Mouse (Mus musculus): ENCODE data around the gene Acoxl. TPM values are rescaled to one million over a fixed set of nuclear protein-coding genes. Genes with fewer than 3 reads are reported as not detected.
"Not testable (repeated sequence)": the region's sequence is repeated elsewhere in the genome, so short reads cannot be mapped to it uniquely, and the experiment has no call there.

The Acoxl gene
- polyA plus RNA-seq, 1 experiment from 2014 or later = 0.95 TPM

GRCm38 (mm10) chr2:128092451-128092850, 253.8 kb downstream of the Acoxl start:
- Histone ChIP-seq H3K4me1 (ENCODE audit: insufficient read depth, low read length) (peaks cover 46% of the 10 kb centered on the region), H3K27ac (ENCODE audit: low read length) (peak overlapping the region; percentile 75)

DNA sequence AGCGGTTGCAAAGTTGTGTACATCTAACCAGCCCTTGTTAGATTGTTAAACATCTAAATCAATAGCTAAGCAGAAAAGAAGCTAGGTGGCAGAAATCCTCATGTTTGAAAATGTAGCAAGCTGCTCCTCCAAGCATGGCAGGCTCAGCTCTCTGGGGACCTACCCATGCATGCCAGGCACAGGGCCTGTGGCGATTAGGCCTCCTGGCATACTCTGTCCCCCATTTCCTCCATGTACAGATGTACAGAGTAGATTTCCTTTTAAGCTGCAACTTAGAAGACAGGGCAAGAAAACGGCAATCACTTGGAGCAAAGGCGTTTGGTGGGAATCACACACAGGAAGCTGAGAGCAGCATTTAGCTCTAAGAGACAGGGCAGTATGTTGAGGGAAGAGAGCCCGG, 255.5 kb downstream of the Acoxl start:
- Histone ChIP-seq H3K36me3 (ENCODE audit: insufficient read depth, low read length) (no peaks in the 10 kb centered on the region), H3K4me3 (ENCODE audit: low read length) (no peak overlapping the region), H3K4me2 (replicated peaks; ENCODE audit: low read depth, low read length) (no peak overlapping the region), H3K27ac (ENCODE audit: low read length) (peak overlapping the region; percentile 61), H3K9ac (replicated peaks; ENCODE audit: low read length) (0 out of 2 replicates have a peak overlapping the region, but pooled peaks have one; percentile 31), H3K27me3 (ENCODE audit: insufficient read depth, low read length) (no peaks in the 10 kb centered on the region), H3K4me1 (ENCODE audit: insufficient read depth, low read length) (peaks cover 46% of the 10 kb centered on the region), H3K9me3 (ENCODE audit: low read length) (no peaks in the 10 kb centered on the region)
- ATAC-seq (ENCODE audit: low FRiP score, low TSS enrichment) = peak; percentile 69; the same call in 1 of the 2 replicates
- WGBS = 49% methylated on average over 5 of the region's 5 CpGs

More at GRCm38 (mm10) chr2:128092451-128092850, 253.8 kb downstream of the Acoxl start:
- no peaks in the 10 kb centered on the region for H3K36me3 ChIP-seq (ENCODE audit: insufficient read depth, low read length)
- no peak overlapping the region for H3K4me2 ChIP-seq (replicated peaks; ENCODE audit: low read depth, low read length)
- WGBS = 53% methylated on average over 2 of the region's 2 CpGs
- no peak overlapping the region for H3K4me3 ChIP-seq (ENCODE audit: low read length)
- H3K9ac ChIP-seq (replicated peaks; ENCODE audit: low read length) = no peak overlapping the region
- no peaks in the 10 kb centered on the region for H3K27me3 ChIP-seq (ENCODE audit: insufficient read depth, low read length)
- H3K9me3 ChIP-seq (ENCODE audit: low read length) = no peaks in the 10 kb centered on the region
- ATAC-seq (ENCODE audit: low FRiP score, low TSS enrichment) = no peak

- 29% methylated on average over 2 of the region's 2 CpGs for WGBS
- no peak overlapping the region for H3K9ac ChIP-seq (replicated peaks; ENCODE audit: low read length)
- H3K27me3 ChIP-seq (ENCODE audit: insufficient read depth, low read length) = no peaks in the 10 kb centered on the region
- no peaks in the 10 kb centered on the region for H3K36me3 ChIP-seq (ENCODE audit: insufficient read depth, low read length)
- H3K27ac ChIP-seq (ENCODE audit: low read length) = peak overlapping the region; percentile 61
- H3K4me2 ChIP-seq (replicated peaks; ENCODE audit: low read depth, low read length) = no peak overlapping the region
- peaks cover 46% of the 10 kb centered on the region for H3K4me1 ChIP-seq (ENCODE audit: insufficient read depth, low read length)
- H3K4me3 ChIP-seq (ENCODE audit: low read length) = no peak overlapping the region
- no peak; the same call in 1 of the 2 replicates for ATAC-seq (ENCODE audit: low FRiP score, low TSS enrichment)
- no peaks in the 10 kb centered on the region for H3K9me3 ChIP-seq (ENCODE audit: low read length)
Observed at GRCm38 (mm10) chr2:128094602-128095001, 255.9 kb downstream of the Acoxl start.

GRCm38 (mm10) chr2:128095270-128095669, 256.6 kb downstream of the Acoxl start:
- Histone ChIP-seq H3K9me3 (ENCODE audit: low read length) (no peaks in the 10 kb centered on the region), H3K27me3 (ENCODE audit: insufficient read depth, low read length) (no peaks in the 10 kb centered on the region), H3K4me3 (ENCODE audit: low read length) (no peak overlapping the region), H3K9ac (replicated peaks; ENCODE audit: low read length) (no peak overlapping the region), H3K4me1 (ENCODE audit: insufficient read depth, low read length) (peaks cover 46% of the 10 kb centered on the region), H3K36me3 (ENCODE audit: insufficient read depth, low read length) (no peaks in the 10 kb centered on the region), H3K27ac (ENCODE audit: low read length) (peak overlapping the region; percentile 64), H3K4me2 (replicated peaks; ENCODE audit: low read depth, low read length) (no peak overlapping the region)
- ATAC-seq (ENCODE audit: low FRiP score, low TSS enrichment) = 0 out of 2 replicates have a peak, but pooled peaks have one; percentile 16
- WGBS = 18% methylated on average over 1 of the region's 1 CpGs

DNA sequence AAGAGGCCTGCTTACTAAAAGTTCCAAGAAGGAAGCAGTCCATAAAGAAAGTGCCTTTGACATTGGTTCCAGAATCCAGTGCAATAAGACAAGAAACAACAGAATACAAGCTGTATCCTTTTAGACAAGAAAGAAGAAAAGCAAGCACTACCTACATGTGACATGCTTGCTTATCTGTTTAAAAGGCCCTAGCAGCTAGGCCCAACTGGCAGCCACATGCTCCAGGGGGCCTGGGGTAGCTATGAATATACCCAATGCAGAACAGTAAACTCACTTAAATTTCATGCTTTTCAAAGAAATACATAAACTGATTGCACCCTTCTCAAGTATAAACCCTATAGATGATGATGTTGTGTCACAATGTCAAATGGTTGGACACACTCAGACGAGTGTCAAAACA, 257.4 kb downstream of the Acoxl start:
- H3K4me1 ChIP-seq (ENCODE audit: insufficient read depth, low read length) = peaks cover 46% of the 10 kb centered on the region
- 89% methylated on average over 1 of the region's 1 CpGs for WGBS
- no peak overlapping the region for H3K9ac ChIP-seq (replicated peaks; ENCODE audit: low read length)
- no peaks in the 10 kb centered on the region for H3K36me3 ChIP-seq (ENCODE audit: insufficient read depth, low read length)
- H3K27ac ChIP-seq (ENCODE audit: low read length) = no peak overlapping the region
- H3K9me3 ChIP-seq (ENCODE audit: low read length) = no peaks in the 10 kb centered on the region
- no peak overlapping the region for H3K4me3 ChIP-seq (ENCODE audit: low read length)
- no peak overlapping the region for H3K4me2 ChIP-seq (replicated peaks; ENCODE audit: low read depth, low read length)
- no peak for ATAC-seq (ENCODE audit: low FRiP score, low TSS enrichment)
- H3K27me3 ChIP-seq (ENCODE audit: insufficient read depth, low read length) = no peaks in the 10 kb centered on the region

GRCm38 (mm10) chr2:128098118-128098517, 259.4 kb downstream of the Acoxl start:
- 87% methylated on average over 3 of the region's 5 CpGs for WGBS
- not testable (repeated sequence) for H3K9ac ChIP-seq (replicated peaks; ENCODE audit: low read length); H3K36me3 ChIP-seq (ENCODE audit: insufficient read depth, low read length); H3K9me3 ChIP-seq (ENCODE audit: low read length); H3K4me2 ChIP-seq (replicated peaks; ENCODE audit: low read depth, low read length); ATAC-seq (ENCODE audit: low FRiP score, low TSS enrichment); H3K4me3 ChIP-seq (ENCODE audit: low read length); H3K27me3 ChIP-seq (ENCODE audit: insufficient read depth, low read length); H3K27ac ChIP-seq (ENCODE audit: low read length)
- peaks cover 26% of the 10 kb centered on the region for H3K4me1 ChIP-seq (ENCODE audit: insufficient read depth, low read length)

DNA sequence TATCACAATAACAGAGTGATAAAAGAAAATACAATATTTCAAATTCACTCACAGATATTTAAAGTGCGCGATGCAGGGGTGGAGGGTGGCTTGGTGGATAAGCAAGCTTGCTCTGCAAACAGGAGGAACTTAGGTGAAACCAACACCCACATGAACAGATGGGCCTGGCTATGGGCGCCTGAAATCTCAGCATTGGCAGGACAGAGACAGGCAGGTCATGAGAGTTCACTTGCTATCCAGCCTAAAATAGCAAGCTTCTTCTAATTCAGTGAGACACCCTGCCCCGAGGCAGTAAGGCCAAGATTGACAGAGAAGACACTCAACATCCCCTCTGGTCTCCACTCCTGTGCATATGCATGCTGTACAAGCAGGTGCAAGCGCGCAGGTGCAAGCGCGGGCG, 263.4 kb downstream of the Acoxl start:
- H3K27me3 ChIP-seq (ENCODE audit: insufficient read depth, low read length) = no peaks in the 10 kb centered on the region
- no peaks in the 10 kb centered on the region for H3K9me3 ChIP-seq (ENCODE audit: low read length)
- no peak overlapping the region for H3K27ac ChIP-seq (ENCODE audit: low read length)
- no peak for ATAC-seq (ENCODE audit: low FRiP score, low TSS enrichment)
- no peaks in the 10 kb centered on the region for H3K36me3 ChIP-seq (ENCODE audit: insufficient read depth, low read length)
- H3K9ac ChIP-seq (replicated peaks; ENCODE audit: low read length) = no peak overlapping the region
- H3K4me2 ChIP-seq (replicated peaks; ENCODE audit: low read depth, low read length) = no peak overlapping the region
- H3K4me1 ChIP-seq (ENCODE audit: insufficient read depth, low read length) = no peaks in the 10 kb centered on the region
- 89% methylated on average over 9 of the region's 9 CpGs for WGBS
- no peak overlapping the region for H3K4me3 ChIP-seq (ENCODE audit: low read length)

DNA sequence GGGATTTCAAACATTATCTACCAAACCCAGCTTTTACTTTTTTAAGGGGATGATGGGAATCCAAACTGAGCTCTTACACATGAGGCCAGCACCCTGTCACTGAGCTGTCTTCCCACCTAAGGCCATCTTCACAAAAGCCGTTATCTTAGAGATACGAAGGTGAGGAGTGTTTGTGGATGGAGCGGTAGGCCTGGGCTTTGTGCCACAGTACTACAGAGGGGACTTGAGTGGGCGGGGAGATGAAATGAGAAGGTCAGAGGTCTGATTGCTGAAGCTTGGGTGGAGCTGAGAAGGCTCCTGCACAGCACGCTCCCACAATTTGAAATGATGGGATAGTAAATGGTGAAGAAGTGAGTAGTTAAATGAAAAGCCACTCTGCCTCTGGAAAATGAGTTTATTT, 266.1 kb downstream of the Acoxl start:
- ATAC-seq (ENCODE audit: low FRiP score, low TSS enrichment) = no peak
- Histone ChIP-seq H3K4me1 (ENCODE audit: insufficient read depth, low read length) (no peaks in the 10 kb centered on the region), H3K9ac (replicated peaks; ENCODE audit: low read length) (no peak overlapping the region), H3K4me3 (ENCODE audit: low read length) (no peak overlapping the region), H3K36me3 (ENCODE audit: insufficient read depth, low read length) (no peaks in the 10 kb centered on the region), H3K27ac (ENCODE audit: low read length) (no peak overlapping the region), H3K4me2 (replicated peaks; ENCODE audit: low read depth, low read length) (no peak overlapping the region), H3K27me3 (ENCODE audit: insufficient read depth, low read length) (no peaks in the 10 kb centered on the region), H3K9me3 (ENCODE audit: low read length) (no peaks in the 10 kb centered on the region)
- WGBS = 64% methylated on average over 5 of the region's 5 CpGs

DNA sequence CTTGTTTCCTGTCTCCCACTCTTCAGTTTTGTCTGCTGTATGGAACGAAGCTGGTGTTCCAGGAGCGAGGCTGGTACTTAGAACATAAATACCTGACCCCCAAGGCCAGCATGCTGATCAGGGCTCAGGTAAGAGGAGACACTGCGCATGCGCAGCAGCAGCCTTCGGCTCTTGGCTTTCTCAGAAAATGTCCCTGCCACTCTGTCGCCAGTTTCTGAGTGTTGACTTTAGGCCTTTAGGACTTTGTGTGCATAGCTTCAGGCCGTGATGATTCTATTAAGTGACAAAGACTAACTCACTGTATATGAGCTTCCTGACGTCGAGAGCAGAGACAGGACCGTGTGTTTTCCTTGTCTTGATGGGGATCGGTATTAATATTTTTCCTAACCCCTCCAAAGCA, 267.0 kb downstream of the Acoxl start:
- 75% methylated on average over 11 of the region's 11 CpGs for WGBS
- H3K9ac ChIP-seq (replicated peaks; ENCODE audit: low read length) = no peak overlapping the region
- H3K27ac ChIP-seq (ENCODE audit: low read length) = no peak overlapping the region
- H3K4me3 ChIP-seq (ENCODE audit: low read length) = no peak overlapping the region
- no peaks in the 10 kb centered on the region for H3K36me3 ChIP-seq (ENCODE audit: insufficient read depth, low read length)
- no peaks in the 10 kb centered on the region for H3K27me3 ChIP-seq (ENCODE audit: insufficient read depth, low read length)
- ATAC-seq (ENCODE audit: low FRiP score, low TSS enrichment) = no peak
- H3K9me3 ChIP-seq (ENCODE audit: low read length) = no peaks in the 10 kb centered on the region
- no peak overlapping the region for H3K4me2 ChIP-seq (replicated peaks; ENCODE audit: low read depth, low read length)
- H3K4me1 ChIP-seq (ENCODE audit: insufficient read depth, low read length) = no peaks in the 10 kb centered on the region

GRCm38 (mm10) chr2:128111537-128111936, 272.9 kb downstream of the Acoxl start:
- WGBS = 75% methylated on average over 9 of the region's 9 CpGs

More at GRCm38 (mm10) chr2:128111537-128111936, 272.9 kb downstream of the Acoxl start:
- Histone ChIP-seq H3K4me2 (replicated peaks; ENCODE audit: low read depth, low read length) (no peak overlapping the region), H3K27ac (ENCODE audit: low read length) (no peak overlapping the region), H3K4me3 (ENCODE audit: low read length) (no peak overlapping the region), H3K9ac (replicated peaks; ENCODE audit: low read length) (no peak overlapping the region), H3K4me1 (ENCODE audit: insufficient read depth, low read length) (no peaks in the 10 kb centered on the region), H3K9me3 (ENCODE audit: low read length) (no peaks in the 10 kb centered on the region), H3K27me3 (ENCODE audit: insufficient read depth, low read length) (no peaks in the 10 kb centered on the region), H3K36me3 (ENCODE audit: insufficient read depth, low read length) (no peaks in the 10 kb centered on the region)
- no peak for ATAC-seq (ENCODE audit: low FRiP score, low TSS enrichment)
